Mouse (Mus musculus) erythroblast, embryonic 14.5 days (primary cell): ENCODE data around the gene Asxl1. TPM values are rescaled to one million over a fixed set of nuclear protein-coding genes. Genes with fewer than 3 reads are reported as not detected.

Source experiments
- H3K27me3 ChIP-seq: 2 replicates; pipeline ENCODE4 v1.6.1; 2012; ENCODE audit warnings: inconsistent platforms; ENCODE audit not compliant: control insufficient read depth
- H3K36me3 ChIP-seq: 2 replicates; pipeline ENCODE4 v1.6.1; 2012; ENCODE audit warnings: mild to moderate bottlenecking, inconsistent platforms; ENCODE audit not compliant: control insufficient read depth
- H3K4me1 ChIP-seq: 2 replicates; pipeline ENCODE4 v1.6.1; 2012; ENCODE audit warnings: inconsistent platforms; ENCODE audit not compliant: control insufficient read depth
- H3K4me3 ChIP-seq: replicated peaks from 2 replicates; pipeline ENCODE3; 2012; ENCODE audit warnings: moderate library complexity, mild to moderate bottlenecking, inconsistent platforms
- H3K9me3 ChIP-seq: 2 replicates; pipeline ENCODE4 v1.6.1; 2012; ENCODE audit warnings: low read length, inconsistent platforms, mixed read lengths; ENCODE audit not compliant: control insufficient read depth
- GATA1 ChIP-seq: IDR thresholded peaks from 2 replicates; pipeline ENCODE4 v1.6.1; 2012; ENCODE audit warnings: low read length, inconsistent platforms, mixed read lengths
- TAL1 ChIP-seq: IDR thresholded peaks from 3 replicates; pipeline ENCODE4 v1.6.1; 2012; ENCODE audit warnings: low read length, inconsistent platforms, mixed read lengths
- polyA plus RNA-seq: library from polyadenylated mRNA; stranded (reverse); fragments of >175 nt; gene quantifications from 2 replicates; pipeline ENCODE4 v1.2.3, GENCODE M21; 2012

The Asxl1 gene
- polyA plus RNA-seq, 1 experiment, result 0.97 TPM

DNA sequence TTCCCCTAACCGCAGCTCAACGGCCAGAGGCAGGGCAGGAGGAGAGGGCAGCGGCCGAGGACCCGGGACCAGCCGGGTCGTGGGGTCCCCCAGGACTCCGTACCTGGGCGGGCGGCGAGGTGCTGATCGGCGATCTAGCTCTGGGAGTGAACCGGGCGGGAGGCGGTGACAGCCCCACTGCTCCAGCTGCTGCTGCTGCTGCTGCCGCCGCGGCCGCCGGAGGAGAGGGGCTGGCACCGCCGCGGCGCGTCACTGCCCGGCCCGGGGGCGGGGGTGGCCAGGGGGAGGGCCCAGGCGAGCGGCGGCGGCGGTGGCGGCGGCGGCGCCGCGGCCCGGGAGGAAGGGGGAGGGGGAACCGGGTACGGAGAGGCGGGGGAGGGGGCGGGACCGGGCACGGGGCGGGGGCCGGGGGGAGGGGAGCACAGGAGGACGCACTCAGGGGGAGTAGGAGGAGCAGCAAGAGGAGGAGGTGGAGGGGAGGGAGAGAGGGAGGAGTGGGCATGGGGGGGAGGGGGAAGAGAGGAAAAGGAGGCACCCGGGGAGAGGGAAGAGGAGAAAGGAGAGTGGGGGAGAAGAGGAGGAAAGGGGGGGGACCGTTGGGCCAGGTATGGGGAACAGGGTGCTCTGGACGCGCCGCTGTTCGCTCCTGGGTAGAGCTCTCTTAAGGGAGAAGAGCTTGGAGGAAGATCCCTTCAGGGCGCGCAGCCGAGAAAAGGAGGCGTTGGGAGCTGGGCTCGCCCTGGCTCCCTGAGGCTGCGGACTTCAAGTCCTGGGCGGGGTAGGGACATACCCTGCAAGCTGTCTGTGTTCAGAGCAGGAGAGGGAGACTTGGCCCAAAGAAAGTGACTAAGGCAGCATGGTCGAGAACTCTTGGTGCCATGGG is 98.9 kb downstream of the Asxl1 start:
- Histone ChIP-seq H3K4me3 (peak overlapping the region; percentile 64), H3K27me3 (peaks cover 40% of the 10 kb centered on the region), H3K9me3 (no peaks in the 10 kb centered on the region), H3K36me3 (peaks cover 12% of the 10 kb centered on the region), H3K4me1 (peaks cover 45% of the 10 kb centered on the region)
- TF ChIP-seq TAL1 (no peak), GATA1 (no peak)

- TF ChIP-seq GATA1, result no peak
- no peak for TF ChIP-seq TAL1
- H3K9me3 ChIP-seq, result no peaks in the 10 kb centered on the region
- peaks cover 40% of the 10 kb centered on the region for H3K27me3 ChIP-seq
- H3K4me3 ChIP-seq, result peak overlapping the region; percentile 64
- H3K36me3 ChIP-seq, result peaks cover 15% of the 10 kb centered on the region
- H3K4me1 ChIP-seq, result peaks cover 45% of the 10 kb centered on the region
Observed at GRCm38 (mm10) chr2:153445137-153446016, 99.7 kb downstream of the Asxl1 start.

- Histone ChIP-seq H3K27me3 (peaks cover 40% of the 10 kb centered on the region), H3K9me3 (no peaks in the 10 kb centered on the region), H3K4me1 (peaks cover 47% of the 10 kb centered on the region), H3K4me3 (peak overlapping the region; percentile 64), H3K36me3 (peaks cover 16% of the 10 kb centered on the region)
- TF ChIP-seq GATA1, result no peak
- TF ChIP-seq TAL1, result no peak
Observed at GRCm38 (mm10) chr2:153446017-153446408, 100.4 kb downstream of the Asxl1 start.

DNA sequence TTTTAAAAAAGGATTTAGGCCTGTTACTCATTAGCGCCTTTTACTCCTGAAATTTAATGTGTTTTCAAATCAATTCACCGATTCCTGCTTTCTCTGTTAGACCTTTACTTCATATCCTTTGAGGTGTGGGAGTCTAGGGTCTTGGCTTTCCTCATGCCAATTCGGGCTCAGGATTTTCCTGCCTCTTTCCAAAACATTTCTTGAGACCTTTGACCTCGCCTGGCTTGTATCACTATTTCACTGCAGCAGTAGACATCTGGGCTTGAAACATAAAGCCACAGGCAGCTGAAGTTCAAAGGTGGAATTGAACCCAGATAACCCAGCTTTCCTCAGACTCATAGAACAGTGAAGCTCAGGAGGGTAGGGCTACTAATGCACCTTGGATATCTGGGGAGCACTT is 100.8 kb downstream of the Asxl1 start:
- Histone ChIP-seq H3K36me3 (peaks cover 15% of the 10 kb centered on the region), H3K27me3 (peaks cover 40% of the 10 kb centered on the region), H3K9me3 (no peaks in the 10 kb centered on the region), H3K4me3 (no peak overlapping the region), H3K4me1 (peaks cover 43% of the 10 kb centered on the region)
- TF ChIP-seq TAL1, result no peak
- TF ChIP-seq GATA1, result no peak

- no peak for TF ChIP-seq GATA1
- no peak for TF ChIP-seq TAL1
- Histone ChIP-seq H3K4me1 (peaks cover 51% of the 10 kb centered on the region), H3K36me3 (peaks cover 21% of the 10 kb centered on the region), H3K27me3 (peaks cover 33% of the 10 kb centered on the region), H3K9me3 (no peaks in the 10 kb centered on the region), H3K4me3 (no peak overlapping the region)
Observed at GRCm38 (mm10) chr2:153447719-153448118, 102.1 kb downstream of the Asxl1 start.

DNA sequence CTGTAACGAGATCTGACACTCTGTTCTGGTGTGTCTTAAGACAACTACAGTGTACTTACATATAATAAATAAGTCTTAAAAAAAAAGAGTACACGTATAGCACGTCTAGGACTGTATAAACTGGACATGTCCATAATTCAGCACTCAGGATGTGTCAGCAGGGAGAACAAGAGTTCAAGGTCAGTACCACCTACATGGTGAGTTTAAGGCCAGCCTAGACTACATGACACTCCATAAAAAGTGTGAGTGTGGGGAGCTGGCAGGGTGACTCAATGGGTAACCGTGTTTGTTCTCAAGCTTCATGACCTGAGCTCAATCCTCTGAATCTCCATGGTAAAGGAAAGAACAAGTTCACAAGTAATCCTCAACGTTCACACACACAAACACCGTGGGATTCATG is 102.9 kb downstream of the Asxl1 start:
- H3K27me3 ChIP-seq, result peaks cover 25% of the 10 kb centered on the region
- TF ChIP-seq TAL1, result no peak
- TF ChIP-seq GATA1, result no peak
- peaks cover 55% of the 10 kb centered on the region for H3K4me1 ChIP-seq

More for the DNA sequence above, 102.9 kb downstream of the Asxl1 start:
- H3K36me3 ChIP-seq, result peaks cover 29% of the 10 kb centered on the region
- H3K4me3 ChIP-seq, result no peak overlapping the region
- no peaks in the 10 kb centered on the region for H3K9me3 ChIP-seq

Other genes starting within 250 kb of the Asxl1 start
- 0.09 and 0.13 TPM in 2 replicates for gene Hck, start 237.4 kb upstream of the Asxl1 start, polyA plus RNA-seq
- gene Tm9sf4, start 184.5 kb upstream of the Asxl1 start, polyA plus RNA-seq, result 2.4 and 2.8 TPM in 2 replicates
- 0.14 and 0.16 TPM in 2 replicates for gene Tspyl3, start 120.4 kb upstream of the Asxl1 start, polyA plus RNA-seq
- gene Plagl2, start 104.4 kb upstream of the Asxl1 start, polyA plus RNA-seq, result 2.2 and 2.3 TPM in 2 replicates
- gene Pofut1, start 104.3 kb upstream of the Asxl1 start, polyA plus RNA-seq, result 0.58 and 0.97 TPM in 2 replicates
- 0.02 and 0.05 TPM in 2 replicates for gene Kif3b, start 54.4 kb upstream of the Asxl1 start, polyA plus RNA-seq
- gene 4930404H24Rik, start 147.0 kb downstream of the Asxl1 start, polyA plus RNA-seq, result not detected in 2 replicates
- 0.99 and 1.1 TPM in 2 replicates for gene Nol4l, start 184.1 kb downstream of the Asxl1 start, polyA plus RNA-seq